Mouse (Mus musculus) lung, postnatal 0 days (tissue): ENCODE measurements around the gene Map4k5.

Experiments used
- CTCF ChIP-seq: IDR thresholded peaks from 2 replicates; pipeline ENCODE4 v1.5.1; 2016; ENCODE audit warnings: antibody characterized with exemption, mild to moderate bottlenecking
- EP300 ChIP-seq: IDR thresholded peaks from 2 replicates; pipeline ENCODE4 v1.6.1; 2016; ENCODE audit warnings: antibody characterized with exemption, mild to moderate bottlenecking, control low read depth

GRCm38 (mm10) chr12:69843531-69844445, 49.2 kb downstream of the Map4k5 start:
- TF ChIP-seq EP300, result no peak
- TF ChIP-seq CTCF, result no peak
